Mouse (Mus musculus): Measurements from ENCODE around the gene Pcdh9. TPM values are rescaled to one million over a fixed set of nuclear protein-coding genes. Genes with fewer than 3 reads are reported as not detected.

The Pcdh9 gene
- total RNA-seq, 2 experiments from 2014 or later, result 156 to 203 TPM

GRCm38 (mm10) chr14:93061824-93062620 is 828.5 kb downstream of the Pcdh9 start:
- no peak for DNase-seq (ENCODE audit: extremely low spot score in 1 of 2, low spot score in 1 of 2)

GRCm38 (mm10) chr14:93058799-93059198 is 831.7 kb downstream of the Pcdh9 start:
- no peak for DNase-seq (ENCODE audit: extremely low spot score in 1 of 2, low spot score in 1 of 2)

- no peak for DNase-seq (ENCODE audit: extremely low spot score in 1 of 2, low spot score in 1 of 2)
Measured at GRCm38 (mm10) chr14:93055997-93056396, 834.5 kb downstream of the Pcdh9 start.

- DNase-seq (ENCODE audit: extremely low spot score in 1 of 2, low spot score in 1 of 2), result no peak
Measured at GRCm38 (mm10) chr14:93040591-93040990, 849.9 kb downstream of the Pcdh9 start.

- DNase-seq (ENCODE audit: extremely low spot score in 1 of 2, low spot score in 1 of 2), result no peak
Measured at GRCm38 (mm10) chr14:93039326-93040221, 850.9 kb downstream of the Pcdh9 start.

- peak in 1 of 2 experiments; percentile 37 for DNase-seq (ENCODE audit: extremely low spot score in 1 of 2, low spot score in 1 of 2)
Measured at GRCm38 (mm10) chr14:93009147-93010064, 881.1 kb downstream of the Pcdh9 start.
